Mouse (Mus musculus) hematopoietic stem cell, adult 5-6 weeks (primary cell): ENCODE data around the gene Pemt. TPM values are rescaled to one million over a fixed set of nuclear protein-coding genes. Genes with fewer than 3 reads are reported as not detected.
A peak's percentile ranks its signal among the peaks of the same experiment; 100 is the strongest.
"Not testable (repeated sequence)": the region's sequence is repeated elsewhere in the genome, so short reads cannot be mapped to it uniquely, and the experiment has no call there.

Experiments used
- ATAC-seq, 2 experiments: fragments of 125-278 bp in 1 of 2; replicated peaks in 1 of 2; 2 replicates each; pipeline ENCODE4 v1.8.0; 2016 to 2017; ENCODE audit warnings: inconsistent platforms in 2 of 2, mild to moderate bottlenecking in 2 of 2, moderate number of reproducible peaks in 2 of 2, low read depth in 1 of 2, moderate TSS enrichment in 1 of 2; ENCODE audit not compliant: low FRiP score in 2 of 2, poor library complexity in 2 of 2, severe bottlenecking in 2 of 2, insufficient read depth in 1 of 2, low TSS enrichment in 1 of 2
- total RNA-seq: library from RNA; stranded (forward); fragments of 172-1452, 232-1000 nt; gene quantifications from 2 replicates; pipeline ENCODE4 v1.2.3, GENCODE M21; 2017

Pemt gene
- total RNA-seq, 1 experiment from 2014 or later: 16.3 TPM

GRCm38 (mm10) chr11:59966102-59966483 is 80.2 kb downstream of the Pemt start:
- ATAC-seq: no peak

GRCm38 (mm10) chr11:59965227-59966101 is 80.8 kb downstream of the Pemt start:
- peak; percentile 70 to 76 for ATAC-seq

- ATAC-seq: peak; percentile 75 to 79
Observed at GRCm38 (mm10) chr11:59964818-59965217, 81.5 kb downstream of the Pemt start, which contains the start of gene Rasd1. TSS of gene Rasd1 (minus strand) at chr11:59964944.

GRCm38 (mm10) chr11:59964163-59964758 is 82.0 kb downstream of the Pemt start:
- ATAC-seq: 0 out of 4 replicates have a peak, but pooled peaks have one; percentile 1

GRCm38 (mm10) chr11:59963364-59964162 is 82.7 kb downstream of the Pemt start:
- no peak for ATAC-seq

- ATAC-seq: no peak
Observed at GRCm38 (mm10) chr11:59962590-59962989, 83.7 kb downstream of the Pemt start.

- ATAC-seq: no peak
Observed at GRCm38 (mm10) chr11:59961338-59961875, 84.9 kb downstream of the Pemt start.

GRCm38 (mm10) chr11:59960476-59961337 is 85.6 kb downstream of the Pemt start:
- no peak for ATAC-seq

GRCm38 (mm10) chr11:59959453-59959852 is 86.8 kb downstream of the Pemt start:
- no peak for ATAC-seq

- no peak for ATAC-seq
Observed at GRCm38 (mm10) chr11:59956749-59957148, 89.5 kb downstream of the Pemt start.

GRCm38 (mm10) chr11:59952892-59953291 is 93.4 kb downstream of the Pemt start:
- no peak for ATAC-seq

GRCm38 (mm10) chr11:59948401-59948767 is 97.9 kb downstream of the Pemt start:
- ATAC-seq: no peak

- peak; percentile 94 to 96 for ATAC-seq
Observed at GRCm38 (mm10) chr11:59947752-59948400, 98.4 kb downstream of the Pemt start, which contains the start of gene Med9. TSS of gene Med9 (plus strand) at chr11:59948206.

- ATAC-seq: not testable (repeated sequence)
Observed at GRCm38 (mm10) chr11:59944855-59945254, 101.4 kb downstream of the Pemt start.

- ATAC-seq: peak; percentile 42 to 45; a peak in 3 of 4 replicates
Observed at GRCm38 (mm10) chr11:59941391-59941790, 104.9 kb downstream of the Pemt start.

GRCm38 (mm10) chr11:59940645-59941044 is 105.6 kb downstream of the Pemt start:
- ATAC-seq: no peak
